ENCODE assay signal across 32 mouse cellular contexts in the genomic region with DNA sequence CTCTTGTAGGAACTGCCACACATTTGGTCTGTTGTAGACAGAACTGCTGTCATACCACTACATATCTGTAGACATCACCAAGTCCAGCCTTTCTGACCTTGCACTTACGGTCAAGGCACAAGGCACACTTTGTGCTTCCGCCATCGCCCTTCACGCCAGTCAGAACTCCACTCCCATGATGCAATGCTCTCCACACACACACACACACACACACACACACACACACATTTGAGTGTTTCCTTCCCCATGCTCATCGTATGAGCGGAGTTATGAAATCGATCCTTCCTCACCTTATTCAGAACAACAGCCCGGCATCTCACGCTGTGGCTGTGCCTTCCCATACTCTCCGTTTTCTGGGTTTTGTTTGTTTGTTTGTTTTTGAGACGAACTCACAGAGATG. TPM values are rescaled to one million over a fixed set of nuclear protein-coding genes. Genes with fewer than 3 reads are reported as not detected.
A peak's percentile ranks its signal among the peaks of the same experiment; 100 is the strongest.
DNase-seq lines count a peak whose midpoint lies in the region; ATAC-seq lines count a peak whose summit lies in the region.
"Had no signal": no experiment of that assay in that cellular context is flagged by ENCODE, and none has a peak within 500 bp of the region (broad histone marks: within the 10 kb centered on the region; RNA-seq: fewer than 3 reads in every experiment).

No protein-coding gene starts in this region.

- H3K36me3 ChIP-seq in forebrain, embryonic 10.5 days (replicated peaks) = no peaks in the 10 kb centered on the region
- H3K36me3 ChIP-seq in forebrain, embryonic 14.5 days (ENCODE audit: control insufficient read depth, insufficient read depth, low read length) = no peaks in the 10 kb centered on the region
- H3K36me3 ChIP-seq in midbrain, embryonic 10.5 days = no peaks in the 10 kb centered on the region
- no peaks in the 10 kb centered on the region for H3K36me3 ChIP-seq in midbrain, embryonic 15.5 days (replicated peaks)
- H3K36me3 ChIP-seq: embryonic facial prominence, embryonic 13.5 days; heart, embryonic 10.5 days; heart, embryonic 15.5 days; limb, embryonic 12.5 days; midbrain, embryonic 13.5 days; stomach, embryonic 15.5 days had no signal

- H3K4me3 ChIP-seq in forebrain, embryonic 10.5 days = no peak overlapping the region
- H3K4me3 ChIP-seq in forebrain, embryonic 14.5 days (ENCODE audit: low read depth, low read length) = no peak overlapping the region
- H3K4me3 ChIP-seq in midbrain, embryonic 10.5 days = no peak overlapping the region
- no peak overlapping the region for H3K4me3 ChIP-seq in midbrain, embryonic 15.5 days
- H3K4me3 ChIP-seq: embryonic facial prominence, embryonic 13.5 days; heart, embryonic 10.5 days; heart, embryonic 15.5 days; limb, embryonic 12.5 days; megakaryocyte, embryonic 14.5 days; midbrain, embryonic 13.5 days; stomach, embryonic 15.5 days had no signal

- peaks cover 88% of the 10 kb centered on the region for H3K27me3 ChIP-seq in forebrain, embryonic 10.5 days (ENCODE audit: poor library complexity, severe bottlenecking)
- H3K27me3 ChIP-seq in forebrain, embryonic 14.5 days (replicated peaks; ENCODE audit: control insufficient read depth, insufficient read depth, low read length) = peaks cover 4% of the 10 kb centered on the region; the same call in 1 of the 2 replicates
- peaks cover 79% of the 10 kb centered on the region for H3K27me3 ChIP-seq in midbrain, embryonic 10.5 days (ENCODE audit: low read depth, poor library complexity, severe bottlenecking)
- H3K27me3 ChIP-seq in midbrain, embryonic 15.5 days (replicated peaks) = no peaks in the 10 kb centered on the region
- H3K27me3 ChIP-seq: stomach, embryonic 15.5 days had no signal

- no peak for DNase-seq in forebrain, embryonic 10.5 days (ENCODE audit: extremely low spot score, low spot score)
- no peak for DNase-seq in forebrain, embryonic 14.5 days (ENCODE audit: low spot score)
- no peak for DNase-seq in midbrain, embryonic 10.5 days (ENCODE audit: low spot score)
- no peak for DNase-seq in urinary bladder, postnatal 25 days (ENCODE audit: low spot score)
- DNase-seq in B cell, adult 2 months = no peak
- DNase-seq: adrenal gland, postnatal 36 days; cerebellum, adult 8-10 months; cerebellum, postnatal 25 days; gastrocnemius, postnatal 14 days; heart, adult 11 months; heart, postnatal 36 days; kidney, adult 9 months; kidney, postnatal 10 days; layer of hippocampus, adult 9-11 months; retina, postnatal 1 day; right cerebral cortex, postnatal 14 days; thymus, adult 18-20 months; thymus, postnatal 25 days had no signal

- ATAC-seq in forebrain, embryonic 14.5 days = no peak
- no peak for ATAC-seq in midbrain, embryonic 15.5 days (replicated peaks)
- ATAC-seq in megakaryocyte progenitor cell, adult 5-6 weeks (replicated peaks; ENCODE audit: poor library complexity) = peak; percentile 68
- ATAC-seq: CD4-positive, CD25-positive, alpha-beta regulatory T cell, adult 4 months; intestine, postnatal 0 days had no signal

- 87% methylated on average over 11 of the region's 11 CpGs for WGBS in forebrain, embryonic 10.5 days
- WGBS in forebrain, embryonic 14.5 days = 87% methylated on average over 11 of the region's 11 CpGs
- 86% methylated on average over 11 of the region's 11 CpGs for WGBS in midbrain, embryonic 10.5 days
- 84% methylated on average over 11 of the region's 11 CpGs for WGBS in midbrain, embryonic 15.5 days

- H3K9me3 ChIP-seq in forebrain, embryonic 10.5 days = no peaks in the 10 kb centered on the region
- H3K9me3 ChIP-seq in forebrain, embryonic 14.5 days (replicated peaks; ENCODE audit: control insufficient read depth, low read length) = no peaks in the 10 kb centered on the region
- H3K9me3 ChIP-seq in midbrain, embryonic 10.5 days (replicated peaks) = no peaks in the 10 kb centered on the region
- no peaks in the 10 kb centered on the region for H3K9me3 ChIP-seq in midbrain, embryonic 15.5 days
- H3K9me3 ChIP-seq: embryonic facial prominence, embryonic 13.5 days; heart, embryonic 10.5 days; heart, embryonic 15.5 days; limb, embryonic 12.5 days; megakaryocyte, embryonic 14.5 days; midbrain, embryonic 13.5 days; stomach, embryonic 15.5 days had no signal

- H3K9ac ChIP-seq in forebrain, embryonic 14.5 days (ENCODE audit: low read length) = no peak overlapping the region
- no peak overlapping the region for H3K9ac ChIP-seq in midbrain, embryonic 15.5 days
- H3K9ac ChIP-seq: embryonic facial prominence, embryonic 13.5 days; heart, embryonic 15.5 days; hindbrain, embryonic 14.5 days; limb, embryonic 12.5 days; midbrain, embryonic 13.5 days; stomach, embryonic 15.5 days had no signal

- H3K4me1 ChIP-seq in forebrain, embryonic 10.5 days = peaks cover 76% of the 10 kb centered on the region
- peaks cover 23% of the 10 kb centered on the region for H3K4me1 ChIP-seq in forebrain, embryonic 14.5 days (ENCODE audit: control insufficient read depth, insufficient read depth, low read length)
- peaks cover 71% of the 10 kb centered on the region for H3K4me1 ChIP-seq in midbrain, embryonic 10.5 days
- peaks cover 18% of the 10 kb centered on the region for H3K4me1 ChIP-seq in midbrain, embryonic 15.5 days

- no peak overlapping the region for H3K4me2 ChIP-seq in forebrain, embryonic 14.5 days (ENCODE audit: low read length)
- H3K4me2 ChIP-seq in midbrain, embryonic 15.5 days = no peak overlapping the region
- H3K4me2 ChIP-seq: embryonic facial prominence, embryonic 13.5 days; heart, embryonic 15.5 days; hindbrain, embryonic 14.5 days; limb, embryonic 12.5 days; liver, embryonic 11.5 days; midbrain, embryonic 13.5 days; stomach, embryonic 15.5 days had no signal

- H3K27ac ChIP-seq in forebrain, embryonic 10.5 days = peak overlapping the region; percentile 88
- no peak overlapping the region for H3K27ac ChIP-seq in forebrain, embryonic 14.5 days (ENCODE audit: low read depth, low read length)
- peak overlapping the region; percentile 78; the same call in 1 of the 2 replicates for H3K27ac ChIP-seq in midbrain, embryonic 10.5 days (replicated peaks)
- H3K27ac ChIP-seq in midbrain, embryonic 15.5 days = no peak overlapping the region
- H3K27ac ChIP-seq: embryonic facial prominence, embryonic 13.5 days; heart, embryonic 10.5 days; heart, embryonic 15.5 days; hindbrain, embryonic 14.5 days; limb, embryonic 12.5 days; midbrain, embryonic 13.5 days; stomach, embryonic 15.5 days had no signal

RNA-seq across cellular contexts. Expression of a gene that starts 55.1 kb away (rescaled TPM):
- polyA plus RNA-seq in forebrain, embryonic 10.5 days (2016; fragmentation: Nextera tagmentation; extraction: Ambion mirVana) = 200 and 274 TPM in 2 replicates
- polyA plus RNA-seq in forebrain, embryonic 14.5 days (2014; fragmentation: Nextera tagmentation; extraction: Ambion mirVana) = 57.9 and 61.8 TPM in 2 replicates
- polyA plus RNA-seq in midbrain, embryonic 10.5 days (2016; fragmentation: Nextera tagmentation; extraction: Ambion mirVana) = 107 and 118 TPM in 2 replicates
- 70.6 and 76.0 TPM in 2 replicates for polyA plus RNA-seq in midbrain, embryonic 15.5 days (2015; fragmentation: Nextera tagmentation; extraction: Ambion mirVana)
- 0.64 TPM in 1 of 2 replicates, not detected in the other for total RNA-seq in megakaryocyte progenitor cell, adult 5-6 weeks (2015)
- not detected in 2 replicates for total RNA-seq in megakaryocyte progenitor cell, adult 5-6 weeks (2017)
- total RNA-seq: monocyte, adult 5-6 weeks had no signal
- polyA plus RNA-seq: CD4-positive, CD25-positive, alpha-beta regulatory T cell, adult 4 months had no signal

Comparison
In these comparisons a context has a peak if more than half of its experiments do, and no peak if none do; other contexts are left out.
1. H3K27ac ChIP-seq: peak in forebrain, embryonic 10.5 days (single experiment) and midbrain, embryonic 10.5 days (single experiment); none in forebrain, embryonic 14.5 days (single experiment) and midbrain, embryonic 15.5 days (single experiment).